Mouse (Mus musculus) G1E (cell line): ENCODE data around the gene Synpo2l. TPM values are rescaled to one million over a fixed set of nuclear protein-coding genes. Genes with fewer than 3 reads are reported as not detected.

ENCODE experiments used
- ATAC-seq: 2 replicates; pipeline ENCODE4 v1.8.0; 2016; ENCODE audit warnings: mild to moderate bottlenecking; ENCODE audit not compliant: insufficient number of reproducible peaks, poor library complexity, low FRiP score, severe bottlenecking; ENCODE audit errors: extremely low read depth
- DNase-seq: peaks from one replicate; pipeline ENCODE4 v3.0.0; 2012; ENCODE audit warnings: low spot score
- H3K27me3 ChIP-seq: 2 replicates; pipeline ENCODE4 v1.6.1; 2012; ENCODE audit warnings: mild to moderate bottlenecking, low read length, inconsistent platforms; ENCODE audit not compliant: insufficient read depth
- H3K36me3 ChIP-seq: replicated peaks from 2 replicates; pipeline ENCODE3; 2012; ENCODE audit warnings: mild to moderate bottlenecking, inconsistent platforms
- H3K4me1 ChIP-seq: 2 replicates; pipeline ENCODE4 v1.6.1; 2012; ENCODE audit warnings: low read depth, low read length, inconsistent platforms, mixed read lengths; ENCODE audit not compliant: insufficient read depth
- H3K4me3 ChIP-seq: 2 replicates; pipeline ENCODE4 v1.5.1; 2012; ENCODE audit warnings: low read depth, mild to moderate bottlenecking, inconsistent platforms, low read length, moderate library complexity, mixed read lengths
- H3K9me3 ChIP-seq: replicated peaks from 2 replicates; pipeline ENCODE4 v1.6.1; 2012; ENCODE audit warnings: inconsistent platforms
- CTCF ChIP-seq: IDR thresholded peaks from 2 replicates; pipeline ENCODE4 v1.5.1; 2012; ENCODE audit warnings: low read depth, low read length, inconsistent platforms, mixed read lengths
- GATA1 ChIP-seq: IDR thresholded peaks from 2 replicates; pipeline ENCODE4 v1.6.1; 2012; ENCODE audit warnings: borderline replicate concordance, low read length, inconsistent platforms, mixed read lengths
- GATA2 ChIP-seq: IDR thresholded peaks from 2 replicates; pipeline ENCODE4 v1.6.1; 2012; ENCODE audit warnings: low read depth, low read length, inconsistent platforms, borderline replicate concordance
- POLR2AphosphoS5 ChIP-seq: IDR thresholded peaks from 2 replicates; pipeline ENCODE4 v1.6.1; 2012; ENCODE audit warnings: low read depth, low read length, inconsistent platforms; ENCODE audit not compliant: insufficient replicate concordance
- TAL1 ChIP-seq: conservative IDR thresholded peaks from 2 replicates; pipeline ENCODE4 v1.6.1; 2012; ENCODE audit warnings: low read depth, low read length, inconsistent platforms, mixed read lengths
- polyA plus RNA-seq: library from polyadenylated mRNA; stranded (reverse); fragments of >175 nt; gene quantifications from 2 replicates; pipeline ENCODE4 v1.2.3, GENCODE M21; 2012
- total RNA-seq, 2 experiments: library from RNA; stranded (forward) in 1 of 2; stranded (reverse) in 1 of 2; fragments of 200-1000 nt in 1 of 2; fragments of >200 nt in 1 of 2; fragmentation: Nextera tagmentation in 1 of 2; gene quantifications; 2 replicates each; pipeline ENCODE4 v1.2.3; 2014 to 2017

The Synpo2l gene
- total and polyA plus RNA-seq, 3 experiments: 0.04 to 0.23 (median 0.11) TPM

DNA sequence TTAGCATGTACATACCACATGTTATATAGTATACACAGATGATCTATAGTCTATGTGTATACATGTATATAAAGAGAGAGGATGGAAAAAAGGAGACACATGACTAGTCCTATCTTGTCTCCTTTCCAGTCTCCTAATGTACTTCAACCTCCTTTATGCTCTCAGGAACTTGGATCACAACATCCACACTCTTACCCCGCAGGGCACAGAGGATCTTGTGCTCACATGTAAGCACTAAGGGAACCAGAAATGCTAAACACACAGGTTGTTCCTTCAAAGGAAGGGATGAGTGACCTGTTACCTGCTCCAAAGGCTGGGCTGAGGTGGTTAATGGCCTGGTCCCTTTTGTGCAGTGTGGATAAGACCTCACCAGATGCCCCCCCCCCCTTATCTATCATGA, 55.3 kb downstream of the Synpo2l start:
- Histone ChIP-seq H3K4me1 (peaks cover 2% of the 10 kb centered on the region; the same call in 1 of the 2 replicates), H3K36me3 (no peaks in the 10 kb centered on the region), H3K4me3 (no peak overlapping the region), H3K27me3 (no peaks in the 10 kb centered on the region), H3K9me3 (no peaks in the 10 kb centered on the region)
- DNase-seq (no peak), ATAC-seq (no peak)
- TF ChIP-seq GATA2 (no peak), GATA1 (no peak), TAL1 (no peak), CTCF (no peak), POLR2AphosphoS5 (no peak)

GRCm38 (mm10) chr14:20610146-20610545, 58.0 kb downstream of the Synpo2l start:
- Histone ChIP-seq H3K36me3 (no peaks in the 10 kb centered on the region), H3K9me3 (no peaks in the 10 kb centered on the region), H3K27me3 (no peaks in the 10 kb centered on the region), H3K4me1 (peaks cover 2% of the 10 kb centered on the region; the same call in 1 of the 2 replicates), H3K4me3 (no peak overlapping the region)
- no peak for ATAC-seq
- TF ChIP-seq TAL1 (no peak), CTCF (no peak), GATA1 (no peak)
- no peak for DNase-seq

GRCm38 (mm10) chr14:20609519-20609918, 58.6 kb downstream of the Synpo2l start:
- ATAC-seq: no peak

More at GRCm38 (mm10) chr14:20609519-20609918, 58.6 kb downstream of the Synpo2l start:
- no peak for TF ChIP-seq TAL1
- no peak for TF ChIP-seq POLR2AphosphoS5
- no peak for TF ChIP-seq GATA2
- no peak for TF ChIP-seq CTCF
- no peak for TF ChIP-seq GATA1
- H3K4me3 ChIP-seq: no peak overlapping the region
- H3K9me3 ChIP-seq: no peaks in the 10 kb centered on the region
- no peak for DNase-seq
- H3K36me3 ChIP-seq: no peaks in the 10 kb centered on the region
- no peaks in the 10 kb centered on the region for H3K27me3 ChIP-seq
- H3K4me1 ChIP-seq: peaks cover 2% of the 10 kb centered on the region; the same call in 1 of the 2 replicates

Other genes starting within 250 kb of the Synpo2l start
- gene Cfap70, start 216.1 kb downstream of the Synpo2l start, total RNA-seq (2014; fragmentation: Nextera tagmentation): not detected in 2 replicates
- 0.23 TPM in 1 of 2 replicates, not detected in the other for gene Cfap70, start 216.1 kb downstream of the Synpo2l start, total RNA-seq (2017)
- gene Cfap70, start 216.1 kb downstream of the Synpo2l start, polyA plus RNA-seq: not detected in 2 replicates
- gene Anxa7, start 188.2 kb downstream of the Synpo2l start, total RNA-seq (2014; fragmentation: Nextera tagmentation): 87.7 and 107 TPM in 2 replicates
- 84.4 and 85.4 TPM in 2 replicates for gene Anxa7, start 188.2 kb downstream of the Synpo2l start, total RNA-seq (2017)
- gene Anxa7, start 188.2 kb downstream of the Synpo2l start, polyA plus RNA-seq: 33.6 and 40.4 TPM in 2 replicates
- 2.5 and 3.0 TPM in 2 replicates for gene Mss51, start 171.5 kb downstream of the Synpo2l start, total RNA-seq (2014; fragmentation: Nextera tagmentation)
- 1.0 and 1.2 TPM in 2 replicates for gene Mss51, start 171.5 kb downstream of the Synpo2l start, total RNA-seq (2017)
- gene Mss51, start 171.5 kb downstream of the Synpo2l start, polyA plus RNA-seq: 0.12 TPM in 2 replicates
- gene Ppp3cb, start 121.8 kb downstream of the Synpo2l start, total RNA-seq (2014; fragmentation: Nextera tagmentation): 245 and 249 TPM in 2 replicates
- gene Ppp3cb, start 121.8 kb downstream of the Synpo2l start, total RNA-seq (2017): 64.2 and 68.9 TPM in 2 replicates
- gene Ppp3cb, start 121.8 kb downstream of the Synpo2l start, polyA plus RNA-seq: 4.0 and 4.4 TPM in 2 replicates
- 3.7 and 3.9 TPM in 2 replicates for gene Usp54, start 27.3 kb downstream of the Synpo2l start, total RNA-seq (2014; fragmentation: Nextera tagmentation)
- 2.7 and 3.3 TPM in 2 replicates for gene Usp54, start 27.3 kb downstream of the Synpo2l start, total RNA-seq (2017)
- 0.58 and 0.72 TPM in 2 replicates for gene Usp54, start 27.3 kb downstream of the Synpo2l start, polyA plus RNA-seq
- not detected in 2 replicates for gene Myoz1, start 11.8 kb downstream of the Synpo2l start, total RNA-seq (2014; fragmentation: Nextera tagmentation)
- gene Myoz1, start 11.8 kb downstream of the Synpo2l start, total RNA-seq (2017): 0.23 TPM in 1 of 2 replicates, not detected in the other
- not detected in 2 replicates for gene Myoz1, start 11.8 kb downstream of the Synpo2l start, polyA plus RNA-seq
- gene Sec24c, start 6.0 kb upstream of the Synpo2l start, total RNA-seq (2014; fragmentation: Nextera tagmentation): 119 and 126 TPM in 2 replicates
- 88.4 and 101 TPM in 2 replicates for gene Sec24c, start 6.0 kb upstream of the Synpo2l start, total RNA-seq (2017)
- 255 and 271 TPM in 2 replicates for gene Sec24c, start 6.0 kb upstream of the Synpo2l start, polyA plus RNA-seq
- 3.5 and 4.6 TPM in 2 replicates for gene Fut11, start 26.6 kb upstream of the Synpo2l start, total RNA-seq (2014; fragmentation: Nextera tagmentation)
- 7.8 and 8.3 TPM in 2 replicates for gene Fut11, start 26.6 kb upstream of the Synpo2l start, total RNA-seq (2017)
- gene Fut11, start 26.6 kb upstream of the Synpo2l start, polyA plus RNA-seq: 4.1 and 5.0 TPM in 2 replicates
- 43.0 and 53.6 TPM in 2 replicates for gene Chchd1, start 34.7 kb upstream of the Synpo2l start, total RNA-seq (2014; fragmentation: Nextera tagmentation)
- gene Chchd1, start 34.7 kb upstream of the Synpo2l start, total RNA-seq (2017): 135 and 152 TPM in 2 replicates
- 8.4 and 8.7 TPM in 2 replicates for gene Chchd1, start 34.7 kb upstream of the Synpo2l start, polyA plus RNA-seq
- 41.1 and 41.2 TPM in 2 replicates for gene Zswim8, start 39.2 kb upstream of the Synpo2l start, total RNA-seq (2014; fragmentation: Nextera tagmentation)
- 16.7 and 19.1 TPM in 2 replicates for gene Zswim8, start 39.2 kb upstream of the Synpo2l start, total RNA-seq (2017)
- 31.5 and 35.7 TPM in 2 replicates for gene Zswim8, start 39.2 kb upstream of the Synpo2l start, polyA plus RNA-seq
- 195 and 204 TPM in 2 replicates for gene Ndst2, start 66.2 kb upstream of the Synpo2l start, total RNA-seq (2014; fragmentation: Nextera tagmentation)
- 227 and 232 TPM in 2 replicates for gene Ndst2, start 66.2 kb upstream of the Synpo2l start, total RNA-seq (2017)
- 61.4 and 72.2 TPM in 2 replicates for gene Ndst2, start 66.2 kb upstream of the Synpo2l start, polyA plus RNA-seq
- gene Camk2g, start 125.7 kb upstream of the Synpo2l start, total RNA-seq (2014; fragmentation: Nextera tagmentation): 29.4 and 30.3 TPM in 2 replicates
- 37.4 and 40.4 TPM in 2 replicates for gene Camk2g, start 125.7 kb upstream of the Synpo2l start, total RNA-seq (2017)
- 30.2 and 35.9 TPM in 2 replicates for gene Camk2g, start 125.7 kb upstream of the Synpo2l start, polyA plus RNA-seq
- not detected in 2 replicates for gene Plau, start 168.3 kb upstream of the Synpo2l start, total RNA-seq (2014; fragmentation: Nextera tagmentation)
- gene Plau, start 168.3 kb upstream of the Synpo2l start, total RNA-seq (2017): 5.0 and 6.0 TPM in 2 replicates
- gene Plau, start 168.3 kb upstream of the Synpo2l start, polyA plus RNA-seq: not detected in 2 replicates